Mouse (Mus musculus) brain, embryonic 14.5 days (tissue): ENCODE measurements around the gene Ankrd33. TPM values are rescaled to one million over a fixed set of nuclear protein-coding genes. Genes with fewer than 3 reads are reported as not detected.

Experiments
- DNase-seq: peaks from one replicate; pipeline ENCODE4 v3.0.0-alpha.2; 2011; ENCODE audit warnings: low read depth
- CTCF ChIP-seq: fragments of 200-500 bp; IDR thresholded peaks from 2 replicates; pipeline ENCODE4 v1.5.1; 2012; ENCODE audit warnings: inconsistent platforms, mild to moderate bottlenecking, moderate library complexity, borderline replicate concordance; ENCODE audit not compliant: insufficient read depth, insufficient read length; ENCODE audit errors: extremely low read depth
- POLR2A ChIP-seq: fragments of 200-500 bp; IDR thresholded peaks from 2 replicates; pipeline ENCODE4 v1.6.1; 2012; ENCODE audit warnings: mild to moderate bottlenecking, inconsistent platforms, borderline replicate concordance; ENCODE audit not compliant: poor library complexity, insufficient read depth, insufficient read length, severe bottlenecking; ENCODE audit errors: extremely low read depth
- polyA plus RNA-seq: library from polyadenylated mRNA; depleted of rRNA; stranded (reverse); fragments of >200 nt; gene quantifications from 2 replicates; pipeline ENCODE4 v1.2.3, GENCODE M21; 2012

Ankrd33 gene
- polyA plus RNA-seq, 1 experiment, result not detected

- no peak for DNase-seq
- TF ChIP-seq CTCF, result no peak
- no peak for TF ChIP-seq POLR2A
These were observed 18.6 kb downstream of the Ankrd33 start for GRCm38 (mm10) chr15:101133993-101134704.

- TF ChIP-seq POLR2A (no peak), CTCF (no peak)
- DNase-seq, result no peak
These were observed 19.9 kb downstream of the Ankrd33 start for GRCm38 (mm10) chr15:101135405-101135804.

DNA sequence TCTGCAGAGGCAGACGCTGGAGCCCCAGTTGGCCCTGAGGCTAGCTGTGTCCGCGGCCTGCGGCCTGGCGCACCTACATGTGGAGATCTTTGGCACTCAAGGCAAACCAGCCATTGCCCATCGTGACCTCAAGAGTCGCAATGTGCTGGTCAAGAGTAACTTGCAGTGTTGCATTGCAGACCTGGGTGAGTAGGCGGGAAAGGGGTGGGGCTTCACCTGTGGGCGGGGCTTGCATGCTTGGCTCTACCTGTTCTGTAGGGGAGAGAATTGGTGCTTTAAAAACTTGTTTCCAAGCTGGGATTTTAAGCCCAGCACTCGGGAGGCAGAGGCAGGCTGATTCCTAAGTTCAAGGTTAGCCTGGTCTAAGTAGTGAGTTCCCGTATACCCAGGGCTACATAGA lies 21.9 kb downstream of the Ankrd33 start:
- no peak for DNase-seq
- TF ChIP-seq CTCF (no peak), POLR2A (no peak)

GRCm38 (mm10) chr15:101138675-101139074 lies 23.1 kb downstream of the Ankrd33 start:
- no peak for DNase-seq
- TF ChIP-seq POLR2A, result no peak

- TF ChIP-seq POLR2A, result no peak
- no peak for TF ChIP-seq CTCF
- DNase-seq, result peak; percentile 86
These were observed 24.3 kb downstream of the Ankrd33 start for GRCm38 (mm10) chr15:101139885-101140284.

GRCm38 (mm10) chr15:101140587-101140986 lies 25.0 kb downstream of the Ankrd33 start:
- TF ChIP-seq POLR2A (no peak), CTCF (no peak)
- no peak for DNase-seq

GRCm38 (mm10) chr15:101141061-101141541 lies 25.5 kb downstream of the Ankrd33 start:
- TF ChIP-seq CTCF (no peak), POLR2A (no peak)
- peak; percentile 55 for DNase-seq

- TF ChIP-seq POLR2A, result no peak
- no peak for TF ChIP-seq CTCF
These were observed 27.1 kb downstream of the Ankrd33 start for GRCm38 (mm10) chr15:101142672-101143071.

GRCm38 (mm10) chr15:101143494-101143893 lies 27.9 kb downstream of the Ankrd33 start:
- TF ChIP-seq CTCF, result no peak
- no peak for TF ChIP-seq POLR2A
- DNase-seq, result peak; percentile 68

More at GRCm38 (mm10) chr15:101142672-101143071, 27.1 kb downstream of the Ankrd33 start:
- no peak for DNase-seq

GRCm38 (mm10) chr15:101144176-101144575 lies 28.6 kb downstream of the Ankrd33 start:
- DNase-seq, result no peak
- TF ChIP-seq POLR2A (no peak), CTCF (no peak)

GRCm38 (mm10) chr15:101144779-101145178 lies 29.2 kb downstream of the Ankrd33 start:
- TF ChIP-seq CTCF (no peak), POLR2A (no peak)
- DNase-seq, result no peak
